Mouse (Mus musculus): ENCODE results near the gene Tmem40. TPM values are rescaled to one million over a fixed set of nuclear protein-coding genes. Genes with fewer than 3 reads are reported as not detected.

Tmem40 gene
- polyA plus RNA-seq, 1 experiment from 2014 or later = 1.3 TPM

DNA sequence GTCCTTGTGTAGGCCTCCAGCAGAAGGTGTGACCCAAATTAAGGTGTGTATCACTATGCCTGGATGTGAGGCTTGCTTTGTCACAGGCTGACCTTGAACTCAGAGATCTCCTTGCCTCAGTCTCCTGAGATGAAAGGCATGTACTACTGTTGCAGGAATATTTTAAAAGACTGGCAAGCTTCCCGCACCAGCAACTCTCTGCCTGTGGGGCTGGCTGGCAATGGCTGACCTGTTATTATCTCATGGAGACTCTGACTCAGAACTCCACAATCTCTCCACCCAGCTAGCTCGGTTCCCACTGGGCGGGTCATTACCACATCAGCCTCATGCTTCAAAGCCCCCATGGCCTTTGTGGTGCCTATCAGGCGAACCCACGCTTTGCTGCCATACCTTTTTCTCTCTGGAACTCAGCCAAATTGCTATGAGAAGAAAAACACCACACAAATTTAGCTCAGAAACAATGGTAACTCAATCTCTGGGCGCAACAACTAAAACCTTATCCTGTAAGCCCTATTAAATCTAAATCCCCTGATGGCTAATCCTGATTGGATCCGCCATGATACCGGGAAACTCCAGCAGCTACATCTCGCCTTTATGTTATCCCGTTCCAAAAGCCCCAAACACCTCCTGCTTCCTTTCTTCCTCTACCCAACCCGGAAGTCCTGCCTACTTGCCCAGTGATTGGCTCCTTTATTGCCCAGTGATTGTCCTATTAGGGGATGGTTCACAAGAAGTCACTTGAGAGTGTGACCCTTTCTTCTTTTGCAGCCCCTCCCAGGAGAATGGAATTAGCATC, 77.2 kb downstream of the Tmem40 start:
- 53% methylated on average over 11 of the region's 11 CpGs for WGBS
- Histone ChIP-seq H3K27me3 (no peaks in the 10 kb centered on the region), H3K4me3 (no peak overlapping the region), H3K9ac (no peak overlapping the region), H3K9me3 (replicated peaks) (0 out of 2 replicates have a peak, but pooled peaks cover 6% of the 10 kb centered on the region), H3K27ac (no peak overlapping the region), H3K36me3 (no peaks in the 10 kb centered on the region), H3K4me1 (replicated peaks) (0 out of 2 replicates have a peak, but pooled peaks cover 6% of the 10 kb centered on the region), H3K4me2 (no peak overlapping the region)
- ATAC-seq (replicated peaks; ENCODE audit: insufficient number of reproducible peaks, insufficient read depth, low FRiP score, low read depth) = no peak

DNA sequence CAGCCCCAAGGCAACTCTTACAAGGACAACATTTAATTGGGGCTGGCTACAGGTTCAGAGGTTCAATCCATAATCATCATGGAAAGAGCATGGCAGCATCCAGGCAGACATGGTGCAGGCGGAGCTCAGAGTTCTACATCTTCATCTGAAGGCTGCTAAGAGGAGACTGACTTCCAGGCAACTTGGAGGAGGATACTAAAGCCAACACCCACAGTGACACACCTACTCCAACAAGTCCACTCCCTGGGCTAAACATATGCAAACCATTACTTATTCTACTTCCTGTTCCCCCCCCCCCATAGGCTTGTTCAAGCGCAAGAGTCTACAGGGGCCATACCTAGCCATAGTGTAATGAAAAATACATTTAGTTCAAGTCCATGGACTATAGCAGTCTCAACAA, 77.9 kb downstream of the Tmem40 start:
- Histone ChIP-seq H3K36me3 (no peaks in the 10 kb centered on the region), H3K27me3 (no peaks in the 10 kb centered on the region), H3K27ac (no peak overlapping the region), H3K4me3 (no peak overlapping the region), H3K4me2 (no peak overlapping the region), H3K9ac (no peak overlapping the region), H3K9me3 (replicated peaks) (0 out of 2 replicates have a peak, but pooled peaks cover 6% of the 10 kb centered on the region), H3K4me1 (replicated peaks) (0 out of 2 replicates have a peak, but pooled peaks cover 6% of the 10 kb centered on the region)
- 96% methylated on average over 2 of the region's 2 CpGs for WGBS
- no peak for ATAC-seq (replicated peaks; ENCODE audit: insufficient number of reproducible peaks, insufficient read depth, low FRiP score, low read depth)

DNA sequence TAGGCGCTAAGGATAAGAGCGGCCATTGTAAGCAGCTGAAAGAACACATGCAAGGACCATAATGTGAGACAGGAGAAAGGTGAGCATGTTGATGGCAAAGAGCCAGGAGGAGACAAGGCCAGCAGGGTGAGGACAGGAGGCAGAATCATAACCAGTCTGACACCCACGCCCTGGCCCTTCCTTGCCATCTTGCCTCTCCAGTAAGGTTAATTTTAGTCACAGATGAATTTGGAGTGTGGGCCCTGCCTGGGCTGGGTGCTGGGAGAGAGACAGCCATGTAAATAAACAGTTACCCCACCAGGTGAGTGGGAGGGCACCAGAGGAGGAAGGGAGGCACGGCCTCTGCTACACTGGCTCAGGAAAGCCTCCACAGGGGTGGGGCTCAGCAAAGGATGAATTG, 81.1 kb downstream of the Tmem40 start:
- Histone ChIP-seq H3K9ac (no peak overlapping the region), H3K36me3 (no peaks in the 10 kb centered on the region), H3K27me3 (no peaks in the 10 kb centered on the region), H3K4me1 (replicated peaks) (0 out of 2 replicates have a peak, but pooled peaks cover 10% of the 10 kb centered on the region), H3K4me2 (no peak overlapping the region), H3K4me3 (no peak overlapping the region), H3K9me3 (replicated peaks) (no peaks in the 10 kb centered on the region), H3K27ac (no peak overlapping the region)
- ATAC-seq (replicated peaks; ENCODE audit: insufficient number of reproducible peaks, insufficient read depth, low FRiP score, low read depth) = no peak
- 75% methylated on average over 4 of the region's 4 CpGs for WGBS

Small RNA genes within 50 kb of the gene (microRNA-seq; reads per million reads assigned to microRNA genes)
- not detected for gene Mir7660

Other genes starting within 250 kb of the Tmem40 start
- 16.8 and 18.9 TPM in 2 replicates for gene Tsen2, start 217.7 kb downstream of the Tmem40 start, polyA plus RNA-seq (2015; fragmentation: Nextera tagmentation; extraction: Ambion mirVana)
- gene Mkrn2os, start 169.8 kb downstream of the Tmem40 start, polyA plus RNA-seq (2015; fragmentation: Nextera tagmentation; extraction: Ambion mirVana) = 0.24 and 0.25 TPM in 2 replicates
- gene Mkrn2, start 160.5 kb downstream of the Tmem40 start, polyA plus RNA-seq (2015; fragmentation: Nextera tagmentation; extraction: Ambion mirVana) = 20.5 and 26.3 TPM in 2 replicates
- gene Raf1, start 85.8 kb downstream of the Tmem40 start, polyA plus RNA-seq (2015; fragmentation: Nextera tagmentation; extraction: Ambion mirVana) = 90.7 and 97.4 TPM in 2 replicates
- 40.8 and 48.7 TPM in 2 replicates for gene Cand2, start 12.1 kb upstream of the Tmem40 start, polyA plus RNA-seq (2015; fragmentation: Nextera tagmentation; extraction: Ambion mirVana)
- 1,057 and 1,253 TPM in 2 replicates for gene Rpl32, start 46.3 kb upstream of the Tmem40 start, polyA plus RNA-seq (2015; fragmentation: Nextera tagmentation; extraction: Ambion mirVana)
- 0.29 and 0.53 TPM in 2 replicates for gene Efcab12, start 76.0 kb upstream of the Tmem40 start, polyA plus RNA-seq (2015; fragmentation: Nextera tagmentation; extraction: Ambion mirVana)
- 9.2 and 11.3 TPM in 2 replicates for gene Mbd4, start 91.0 kb upstream of the Tmem40 start, polyA plus RNA-seq (2015; fragmentation: Nextera tagmentation; extraction: Ambion mirVana)
- gene Ift122, start 91.1 kb upstream of the Tmem40 start, polyA plus RNA-seq (2015; fragmentation: Nextera tagmentation; extraction: Ambion mirVana) = 18.4 and 24.2 TPM in 2 replicates
- gene Rho, start 169.3 kb upstream of the Tmem40 start, polyA plus RNA-seq (2015; fragmentation: Nextera tagmentation; extraction: Ambion mirVana) = not detected in 2 replicates
- not detected in 2 replicates for gene H1foo, start 182.5 kb upstream of the Tmem40 start, polyA plus RNA-seq (2015; fragmentation: Nextera tagmentation; extraction: Ambion mirVana)
- gene Plxnd1, start 232.6 kb upstream of the Tmem40 start, polyA plus RNA-seq (2015; fragmentation: Nextera tagmentation; extraction: Ambion mirVana) = 38.6 and 53.4 TPM in 2 replicates